Mouse (Mus musculus) intestine, embryonic 16.5 days (tissue): ENCODE data around the gene Acin1. TPM values are rescaled to one million over a fixed set of nuclear protein-coding genes. Genes with fewer than 3 reads are reported as not detected.
A peak's percentile ranks its signal among the peaks of the same experiment; 100 is the strongest.

Experiments
- ATAC-seq: fragments of 200-750 bp; cut with Nextera tagmentation; 2 replicates; pipeline ENCODE4 v1.8.0; 2017; ENCODE audit warnings: moderate TSS enrichment, moderate library complexity
- H3K27ac ChIP-seq: fragments of 300-500 bp; sonication (generic); 2 replicates; pipeline ENCODE4 v1.5.1; 2014; ENCODE audit warnings: mild to moderate bottlenecking, low read length
- H3K27me3 ChIP-seq: fragments of 300-500 bp; sonication (generic); replicated peaks from 2 replicates; pipeline ENCODE4 v1.6.1; 2014; ENCODE audit warnings: low read length, control low read depth, mixed read lengths; ENCODE audit not compliant: control insufficient read depth, insufficient read depth
- H3K36me3 ChIP-seq: fragments of 300-500 bp; sonication (generic); 2 replicates; pipeline ENCODE4 v1.6.1; 2014; ENCODE audit warnings: low read length, control low read depth; ENCODE audit not compliant: control insufficient read depth, insufficient read depth
- H3K4me1 ChIP-seq: fragments of 300-500 bp; sonication (generic); 2 replicates; pipeline ENCODE4 v1.6.1; 2014; ENCODE audit warnings: low read length, control low read depth, mixed read lengths; ENCODE audit not compliant: control insufficient read depth, insufficient read depth
- H3K4me2 ChIP-seq: fragments of 300-500 bp; sonication (generic); 2 replicates; pipeline ENCODE4 v1.6.1; 2014; ENCODE audit warnings: low read depth, low read length, control low read depth
- H3K4me3 ChIP-seq: fragments of 300-500 bp; sonication (generic); 2 replicates; pipeline ENCODE4 v1.5.1; 2014; ENCODE audit warnings: mild to moderate bottlenecking, low read length
- H3K9ac ChIP-seq: fragments of 300-500 bp; sonication (generic); 2 replicates; pipeline ENCODE4 v1.6.1; 2014; ENCODE audit warnings: low read depth, low read length
- H3K9me3 ChIP-seq: fragments of 300-500 bp; sonication (generic); 2 replicates; pipeline ENCODE4 v1.6.1; 2016; ENCODE audit warnings: low read length, control low read depth; ENCODE audit not compliant: control insufficient read depth
- WGBS: fragments of 180-500 bp; shearing (Covaris S2); extraction: QIAGEN DNeasy Blood & Tissue Kit; methylation state at CpG from one replicate; pipeline ENCODE4 v1.1.7; 2014; 5-methylcytosine and 5-hydroxymethylcytosine counted together
- polyA plus RNA-seq: library from polyadenylated mRNA; unstranded; fragments of >200 nt; fragmentation: Nextera tagmentation; extraction: Ambion mirVana; gene quantifications from 2 replicates; pipeline ENCODE4 v1.2.1, GENCODE M21; 2015

Acin1 gene
- polyA plus RNA-seq, 1 experiment from 2014 or later, result 82.6 TPM

GRCm38 (mm10) chr14:54641305-54641969 is 45.3 kb downstream of the Acin1 start, which contains the start of gene Cdh24:
Cdh24 (minus strand) TSS chr14:54641364.
- peak; percentile 96 for ATAC-seq
- peak within 1 kb of the TSS; percentile 69 for H3K27ac ChIP-seq
- no peaks in the 10 kb centered on the region for H3K27me3 ChIP-seq
- WGBS, result under 1% methylated on average over 49 of the region's 52 CpGs
- peaks cover 7% of the 10 kb centered on the region for H3K4me1 ChIP-seq
- peak within 1 kb of the TSS; percentile 77 for H3K4me3 ChIP-seq
- H3K36me3 ChIP-seq, result peaks cover 22% of the 10 kb centered on the region
- H3K9me3 ChIP-seq, result no peaks in the 10 kb centered on the region
- H3K4me2 ChIP-seq, result peak within 1 kb of the TSS; percentile 94
- peak within 1 kb of the TSS; percentile 86 for H3K9ac ChIP-seq

GRCm38 (mm10) chr14:54640946-54641304 is 45.8 kb downstream of the Acin1 start, which contains the start of gene Gm17606:
Gm17606 (plus strand) TSS chr14:54640952.
- 2% methylated on average over 26 of the region's 28 CpGs for WGBS
- Histone ChIP-seq H3K9me3 (no peaks in the 10 kb centered on the region), H3K9ac (peak within 1 kb of the TSS; percentile 86), H3K27ac (peak within 1 kb of the TSS; percentile 69), H3K4me2 (peak within 1 kb of the TSS; percentile 94), H3K27me3 (no peaks in the 10 kb centered on the region), H3K36me3 (peaks cover 17% of the 10 kb centered on the region), H3K4me1 (peaks cover 7% of the 10 kb centered on the region), H3K4me3 (peak within 1 kb of the TSS; percentile 77)
- peak; percentile 34 for ATAC-seq

DNA sequence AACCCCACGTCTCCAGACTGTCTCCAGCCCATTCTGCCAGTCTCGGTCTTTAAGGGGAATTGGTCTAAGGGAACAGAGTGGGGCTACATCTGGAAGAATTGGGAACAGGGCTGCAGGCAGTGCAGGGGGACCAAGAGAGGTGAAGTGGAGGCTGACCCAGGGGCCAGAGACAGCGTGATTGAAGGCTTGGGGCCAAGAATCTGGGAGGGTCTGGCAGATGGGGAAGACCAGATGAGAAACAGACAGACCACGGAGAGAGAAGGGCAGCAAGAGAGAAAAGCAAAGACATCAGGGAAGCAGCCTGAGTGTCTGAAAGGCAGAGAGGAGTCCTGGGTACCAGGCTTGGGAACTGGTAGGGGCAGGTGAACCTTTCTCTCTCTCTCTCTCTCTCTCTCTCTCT is 46.6 kb downstream of the Acin1 start:
- no peak overlapping the region for H3K27ac ChIP-seq
- no peaks in the 10 kb centered on the region for H3K9me3 ChIP-seq
- no peaks in the 10 kb centered on the region for H3K27me3 ChIP-seq
- H3K4me2 ChIP-seq, result peak overlapping the region; percentile 94
- peak overlapping the region; percentile 17; the same call in 1 of the 2 replicates for H3K4me3 ChIP-seq
- no peak for ATAC-seq
- H3K9ac ChIP-seq, result peak overlapping the region; percentile 52
- H3K36me3 ChIP-seq, result peaks cover 14% of the 10 kb centered on the region
- peaks cover 7% of the 10 kb centered on the region for H3K4me1 ChIP-seq
- WGBS, result 28% methylated on average over 4 of the region's 4 CpGs

DNA sequence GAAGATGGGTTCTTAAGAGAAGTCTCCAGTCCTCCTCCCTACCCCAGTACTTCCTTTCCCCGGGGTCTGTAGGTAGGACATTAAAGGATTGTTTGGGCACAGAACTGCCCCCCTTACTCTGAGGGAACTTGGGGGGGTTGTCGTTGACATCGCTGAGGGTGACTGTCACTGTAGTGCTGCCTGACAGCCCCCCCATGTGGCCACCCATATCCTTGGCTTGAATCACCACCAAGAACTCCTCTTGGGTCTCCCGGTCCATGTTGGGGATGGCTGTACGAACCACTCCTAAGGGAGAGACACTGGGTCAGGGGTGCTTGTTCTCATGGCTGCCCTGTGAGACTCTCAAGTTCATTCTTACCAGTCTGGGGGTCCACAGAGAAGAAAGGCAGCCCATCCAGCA is 48.5 kb downstream of the Acin1 start:
- no peaks in the 10 kb centered on the region for H3K36me3 ChIP-seq
- H3K27ac ChIP-seq, result no peak overlapping the region
- no peak for ATAC-seq
- H3K27me3 ChIP-seq, result no peaks in the 10 kb centered on the region
- no peak overlapping the region for H3K4me3 ChIP-seq
- H3K4me1 ChIP-seq, result peaks cover 7% of the 10 kb centered on the region
- no peaks in the 10 kb centered on the region for H3K9me3 ChIP-seq
- no peak overlapping the region for H3K4me2 ChIP-seq
- 77% methylated on average over 5 of the region's 5 CpGs for WGBS
- H3K9ac ChIP-seq, result no peak overlapping the region

DNA sequence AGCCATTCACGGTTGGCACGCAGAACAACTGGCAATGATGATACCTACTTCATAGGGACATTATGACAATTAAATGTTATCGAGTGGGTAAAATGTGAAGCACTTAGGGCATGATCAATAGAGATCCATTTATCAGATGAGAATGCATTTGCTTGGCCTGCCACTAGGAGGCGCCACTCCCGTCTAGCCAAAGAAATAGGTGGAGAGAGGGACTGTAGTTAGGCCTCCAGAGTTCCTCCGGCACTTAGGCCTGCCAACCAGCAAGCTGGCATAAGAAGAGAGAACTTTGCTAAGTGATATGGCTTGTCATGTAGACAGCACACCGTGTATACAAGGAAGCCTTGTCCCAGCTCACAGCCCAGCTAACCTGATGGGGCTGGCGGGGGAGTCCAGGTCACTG is 49.8 kb downstream of the Acin1 start:
- 56% methylated on average over 8 of the region's 8 CpGs for WGBS

DNA sequence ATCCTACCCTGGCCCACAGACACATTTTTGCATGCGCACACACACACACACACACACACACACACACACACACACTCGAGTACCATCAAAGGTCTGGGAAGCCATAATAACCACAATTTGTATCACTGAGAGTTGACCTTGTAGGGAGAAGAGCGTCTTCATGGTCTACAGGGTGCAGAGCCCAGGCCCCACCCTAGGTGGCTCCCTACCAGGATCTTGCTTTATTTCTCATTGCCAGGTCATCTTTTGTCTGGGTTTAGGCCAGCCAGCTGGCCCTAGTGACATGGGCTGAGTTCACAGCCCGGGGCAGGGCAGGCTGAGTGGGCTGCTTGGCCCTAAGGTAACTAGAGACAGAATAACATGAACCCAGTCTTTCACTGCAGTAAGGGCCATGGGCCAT is 52.5 kb downstream of the Acin1 start:
- Histone ChIP-seq H3K27ac (no peak overlapping the region), H3K4me2 (no peak overlapping the region), H3K9ac (no peak overlapping the region), H3K27me3 (no peaks in the 10 kb centered on the region), H3K36me3 (0 out of 2 replicates have a peak, but pooled peaks cover 3% of the 10 kb centered on the region), H3K4me1 (no peaks in the 10 kb centered on the region), H3K4me3 (no peak overlapping the region), H3K9me3 (no peaks in the 10 kb centered on the region)
- ATAC-seq, result no peak
- WGBS, result 86% methylated on average over 4 of the region's 4 CpGs

More for the DNA sequence above, 49.8 kb downstream of the Acin1 start:
- Histone ChIP-seq H3K4me2 (no peak overlapping the region), H3K4me3 (no peak overlapping the region), H3K9ac (no peak overlapping the region), H3K27ac (no peak overlapping the region), H3K36me3 (0 out of 2 replicates have a peak, but pooled peaks cover 3% of the 10 kb centered on the region), H3K27me3 (no peaks in the 10 kb centered on the region), H3K9me3 (no peaks in the 10 kb centered on the region), H3K4me1 (peaks cover 7% of the 10 kb centered on the region)
- no peak for ATAC-seq

DNA sequence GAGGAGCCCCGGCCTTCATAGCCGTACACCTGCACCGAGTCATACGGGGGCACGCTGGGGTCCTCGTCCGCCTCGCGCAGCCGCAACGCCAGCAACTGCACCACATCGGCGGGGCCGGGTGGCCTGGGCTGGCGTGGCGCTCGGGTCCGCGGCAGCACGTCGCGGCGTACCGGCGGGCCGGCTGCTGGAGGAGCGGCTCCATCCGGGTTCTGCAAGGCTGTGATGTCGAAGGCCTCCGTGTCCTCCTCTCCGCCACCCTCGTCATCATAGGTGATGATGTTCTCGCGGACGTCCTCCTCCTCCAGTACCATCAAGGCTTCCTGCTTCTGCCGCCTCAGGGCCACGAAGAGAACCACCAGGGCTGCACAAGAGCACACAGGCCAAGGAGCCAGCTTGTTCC is 54.5 kb downstream of the Acin1 start:
- WGBS, result 94% methylated on average over 35 of the region's 37 CpGs
- Histone ChIP-seq H3K36me3 (0 out of 2 replicates have a peak, but pooled peaks cover 3% of the 10 kb centered on the region), H3K27me3 (no peaks in the 10 kb centered on the region), H3K9me3 (no peaks in the 10 kb centered on the region), H3K4me2 (no peak overlapping the region), H3K4me3 (no peak overlapping the region), H3K9ac (no peak overlapping the region), H3K4me1 (no peaks in the 10 kb centered on the region), H3K27ac (no peak overlapping the region)
- ATAC-seq, result no peak

GRCm38 (mm10) chr14:54631240-54631599 is 55.5 kb downstream of the Acin1 start:
- ATAC-seq, result no peak
- Histone ChIP-seq H3K9me3 (no peaks in the 10 kb centered on the region), H3K27ac (no peak overlapping the region), H3K4me2 (no peak overlapping the region), H3K9ac (no peak overlapping the region), H3K4me1 (no peaks in the 10 kb centered on the region), H3K36me3 (0 out of 2 replicates have a peak, but pooled peaks cover 3% of the 10 kb centered on the region), H3K27me3 (no peaks in the 10 kb centered on the region), H3K4me3 (no peak overlapping the region)
- 62% methylated on average over 4 of the region's 4 CpGs for WGBS

GRCm38 (mm10) chr14:54630583-54631239 is 56.0 kb downstream of the Acin1 start:
- Histone ChIP-seq H3K4me2 (no peak overlapping the region), H3K36me3 (0 out of 2 replicates have a peak, but pooled peaks cover 3% of the 10 kb centered on the region), H3K9ac (no peak overlapping the region; the same call in 1 of the 2 replicates), H3K4me3 (no peak overlapping the region), H3K27me3 (no peaks in the 10 kb centered on the region), H3K27ac (no peak overlapping the region), H3K4me1 (no peaks in the 10 kb centered on the region), H3K9me3 (no peaks in the 10 kb centered on the region)
- ATAC-seq, result no peak
- 80% methylated on average over 11 of the region's 11 CpGs for WGBS
